Mouse (Mus musculus) lung, postnatal 0 days (tissue): ENCODE measurements around the gene Tmem51. TPM values are rescaled to one million over a fixed set of nuclear protein-coding genes. Genes with fewer than 3 reads are reported as not detected.

Experiments
- ATAC-seq: fragments of 200-750 bp; cut with Nextera tagmentation; 2 replicates; pipeline ENCODE4 v1.8.0; 2017; ENCODE audit warnings: moderate library complexity
- DNase-seq: peaks from one replicate; pipeline ENCODE4 v3.0.0-alpha.2; 2016; ENCODE audit warnings: low spot score
- H3K27ac ChIP-seq: fragments of 300-500 bp; sonication (generic); 2 replicates; pipeline ENCODE4 v1.5.1; 2014; ENCODE audit warnings: antibody characterized with exemption, mild to moderate bottlenecking, low read length, mixed read lengths
- H3K27me3 ChIP-seq: fragments of 300-500 bp; sonication (generic); replicated peaks from 2 replicates; pipeline ENCODE4 v1.6.1; 2014; ENCODE audit warnings: low read length, mixed read lengths; ENCODE audit not compliant: insufficient read depth
- H3K36me3 ChIP-seq: fragments of 300-500 bp; sonication (generic); 2 replicates; pipeline ENCODE4 v1.6.1; 2014; ENCODE audit warnings: low read length, mixed read lengths; ENCODE audit not compliant: insufficient read depth
- H3K4me1 ChIP-seq: fragments of 300-500 bp; sonication (generic); 2 replicates; pipeline ENCODE4 v1.6.1; 2014; ENCODE audit warnings: antibody characterized with exemption, low read depth, low read length, mixed read lengths; ENCODE audit not compliant: insufficient read depth
- H3K4me2 ChIP-seq: fragments of 300-500 bp; sonication (generic); replicated peaks from 2 replicates; pipeline ENCODE4 v1.6.1; 2014; ENCODE audit warnings: low read depth, mild to moderate bottlenecking, low read length, moderate library complexity, mixed read lengths
- H3K4me3 ChIP-seq: fragments of 300-500 bp; sonication (generic); 2 replicates; pipeline ENCODE4 v1.5.1; 2014; ENCODE audit warnings: low read depth, low read length
- H3K9ac ChIP-seq: fragments of 300-500 bp; sonication (generic); replicated peaks from 2 replicates; pipeline ENCODE4 v1.6.1; 2014; ENCODE audit warnings: low read depth, mild to moderate bottlenecking
- H3K9me3 ChIP-seq: fragments of 300-500 bp; sonication (generic); 2 replicates; pipeline ENCODE4 v1.6.1; 2016; ENCODE audit warnings: low read length, mixed read lengths
- CTCF ChIP-seq: IDR thresholded peaks from 2 replicates; pipeline ENCODE4 v1.5.1; 2016; ENCODE audit warnings: antibody characterized with exemption, mild to moderate bottlenecking
- EP300 ChIP-seq: IDR thresholded peaks from 2 replicates; pipeline ENCODE4 v1.6.1; 2016; ENCODE audit warnings: antibody characterized with exemption, mild to moderate bottlenecking, control low read depth
- WGBS: fragments of 180-500 bp; shearing (Covaris S2); extraction: QIAGEN DNeasy Blood & Tissue Kit; methylation state at CpG from one replicate; pipeline ENCODE4 v1.1.7; 2014; 5-methylcytosine and 5-hydroxymethylcytosine counted together
- polyA plus RNA-seq: library from polyadenylated mRNA; unstranded; fragments of >200 nt; fragmentation: Nextera tagmentation; extraction: Ambion mirVana; gene quantifications from 2 replicates; pipeline ENCODE4 v1.2.1, GENCODE M21; 2015

The Tmem51 gene
- polyA plus RNA-seq, 1 experiment from 2014 or later: 18.9 TPM

- Histone ChIP-seq H3K4me2 (no peak overlapping the region), H3K9me3 (no peaks in the 10 kb centered on the region), H3K27me3 (no peaks in the 10 kb centered on the region), H3K4me3 (no peak overlapping the region), H3K4me1 (peaks cover 12% of the 10 kb centered on the region; the same call in 1 of the 2 replicates), H3K36me3 (no peaks in the 10 kb centered on the region), H3K27ac (no peak overlapping the region), H3K9ac (no peak overlapping the region)
- TF ChIP-seq EP300: no peak
- no peak for TF ChIP-seq CTCF
- DNase-seq: no peak
- ATAC-seq: no peak
- 76% methylated on average over 14 of the region's 14 CpGs for WGBS
Measured at GRCm38 (mm10) chr4:142079629-142080486, 4.2 kb downstream of the Tmem51 start.

- Histone ChIP-seq H3K27me3 (no peaks in the 10 kb centered on the region), H3K4me3 (no peak overlapping the region), H3K9me3 (no peaks in the 10 kb centered on the region), H3K4me1 (peaks cover 12% of the 10 kb centered on the region; the same call in 1 of the 2 replicates), H3K27ac (peak overlapping the region; percentile 32; the same call in 1 of the 2 replicates), H3K4me2 (peak overlapping the region; percentile 15; the same call in 1 of the 2 replicates), H3K36me3 (no peaks in the 10 kb centered on the region), H3K9ac (no peak overlapping the region)
- TF ChIP-seq CTCF (no peak), EP300 (peak; percentile 29; the same call in 1 of the 2 replicates)
- ATAC-seq (peak; percentile 43), DNase-seq (peak; percentile 73)
- WGBS: 32% methylated on average over 18 of the region's 18 CpGs
Measured at GRCm38 (mm10) chr4:142077572-142078271, 6.4 kb downstream of the Tmem51 start.

GRCm38 (mm10) chr4:142076883-142077282 lies 7.2 kb downstream of the Tmem51 start:
- H3K9me3 ChIP-seq: no peaks in the 10 kb centered on the region
- H3K9ac ChIP-seq: no peak overlapping the region
- H3K36me3 ChIP-seq: no peaks in the 10 kb centered on the region
- no peak overlapping the region for H3K27ac ChIP-seq
- DNase-seq (no peak), ATAC-seq (no peak)
- H3K4me2 ChIP-seq: no peak overlapping the region
- no peaks in the 10 kb centered on the region for H3K27me3 ChIP-seq
- H3K4me3 ChIP-seq: no peak overlapping the region
- WGBS: 39% methylated on average over 1 of the region's 1 CpGs
- TF ChIP-seq EP300 (no peak), CTCF (no peak)
- peaks cover 11% of the 10 kb centered on the region; the same call in 1 of the 2 replicates for H3K4me1 ChIP-seq

GRCm38 (mm10) chr4:142075931-142076330 lies 8.2 kb downstream of the Tmem51 start:
- Histone ChIP-seq H3K36me3 (no peaks in the 10 kb centered on the region), H3K4me1 (peaks cover 4% of the 10 kb centered on the region; the same call in 1 of the 2 replicates), H3K9me3 (no peaks in the 10 kb centered on the region), H3K4me3 (no peak overlapping the region), H3K4me2 (no peak overlapping the region), H3K27me3 (no peaks in the 10 kb centered on the region), H3K27ac (no peak overlapping the region), H3K9ac (no peak overlapping the region)
- 75% methylated on average over 11 of the region's 11 CpGs for WGBS
- ATAC-seq (no peak), DNase-seq (no peak)
- TF ChIP-seq EP300: no peak
- TF ChIP-seq CTCF: no peak

GRCm38 (mm10) chr4:142074060-142074732 lies 9.9 kb downstream of the Tmem51 start:
- Histone ChIP-seq H3K4me2 (no peak overlapping the region), H3K9me3 (no peaks in the 10 kb centered on the region), H3K9ac (no peak overlapping the region), H3K27ac (no peak overlapping the region), H3K4me1 (peaks cover 3% of the 10 kb centered on the region; the same call in 1 of the 2 replicates), H3K36me3 (no peaks in the 10 kb centered on the region), H3K4me3 (no peak overlapping the region), H3K27me3 (no peaks in the 10 kb centered on the region)
- TF ChIP-seq CTCF (no peak), EP300 (no peak)
- ATAC-seq (no peak), DNase-seq (no peak)
- 58% methylated on average over 13 of the region's 13 CpGs for WGBS
